Mouse (Mus musculus) heart, embryonic 11.5 days (tissue): Measurements from ENCODE around the gene 1700001K19Rik. TPM values are rescaled to one million over a fixed set of nuclear protein-coding genes. Genes with fewer than 3 reads are reported as not detected.
"Not testable (repeated sequence)": the region's sequence is repeated elsewhere in the genome, so short reads cannot be mapped to it uniquely, and the experiment has no call there.

ENCODE experiments used
- ATAC-seq: fragments of 200-750 bp; cut with Nextera tagmentation; replicated peaks from 2 replicates; pipeline ENCODE4 v1.8.0; 2017; ENCODE audit warnings: moderate library complexity; ENCODE audit not compliant: insufficient number of reproducible peaks, low FRiP score, low TSS enrichment
- H3K27ac ChIP-seq: fragments of 300-500 bp; sonication (generic); 2 replicates; pipeline ENCODE4 v1.5.1; 2014; ENCODE audit warnings: mild to moderate bottlenecking, low read depth, low read length
- H3K27me3 ChIP-seq: fragments of 300-500 bp; sonication (generic); 2 replicates; pipeline ENCODE4 v1.6.1; 2014; ENCODE audit warnings: mild to moderate bottlenecking, low read length, mixed read lengths; ENCODE audit not compliant: control insufficient read depth, insufficient read depth
- H3K36me3 ChIP-seq: fragments of 300-500 bp; sonication (generic); 2 replicates; pipeline ENCODE4 v1.6.1; 2014; ENCODE audit warnings: mild to moderate bottlenecking, low read length, moderate library complexity, mixed read lengths; ENCODE audit not compliant: control insufficient read depth, insufficient read depth
- H3K4me1 ChIP-seq: fragments of 300-500 bp; sonication (generic); 2 replicates; pipeline ENCODE4 v1.6.1; 2014; ENCODE audit warnings: low read length; ENCODE audit not compliant: control insufficient read depth, insufficient read depth
- H3K4me2 ChIP-seq: fragments of 300-500 bp; sonication (generic); 2 replicates; pipeline ENCODE4 v1.6.1; 2014; ENCODE audit warnings: mild to moderate bottlenecking, moderate library complexity
- H3K4me3 ChIP-seq: fragments of 300-500 bp; sonication (generic); 2 replicates; pipeline ENCODE4 v1.5.1; 2014; ENCODE audit warnings: low read depth, low read length
- H3K9ac ChIP-seq: fragments of 300-500 bp; sonication (generic); 2 replicates; pipeline ENCODE4 v1.6.1; 2014; ENCODE audit warnings: mild to moderate bottlenecking, low read depth, low read length, moderate library complexity
- H3K9me3 ChIP-seq: fragments of 300-500 bp; sonication (generic); replicated peaks from 2 replicates; pipeline ENCODE4 v1.6.1; 2016; ENCODE audit warnings: low read length; ENCODE audit not compliant: control insufficient read depth
- WGBS: fragments of 180-500 bp; shearing (Covaris S2); extraction: QIAGEN DNeasy Blood & Tissue Kit; methylation state at CpG from one replicate; pipeline ENCODE4 v1.1.7; 2014; ENCODE audit not compliant: insufficient replicate concordance; 5-methylcytosine and 5-hydroxymethylcytosine counted together
- polyA plus RNA-seq: library from polyadenylated mRNA; unstranded; fragments of >200 nt; fragmentation: Nextera tagmentation; extraction: Ambion mirVana; gene quantifications from 2 replicates; pipeline ENCODE4 v1.2.1, GENCODE M21; 2014

The 1700001K19Rik gene
- polyA plus RNA-seq, 1 experiment from 2014 or later, result 0.23 TPM

DNA sequence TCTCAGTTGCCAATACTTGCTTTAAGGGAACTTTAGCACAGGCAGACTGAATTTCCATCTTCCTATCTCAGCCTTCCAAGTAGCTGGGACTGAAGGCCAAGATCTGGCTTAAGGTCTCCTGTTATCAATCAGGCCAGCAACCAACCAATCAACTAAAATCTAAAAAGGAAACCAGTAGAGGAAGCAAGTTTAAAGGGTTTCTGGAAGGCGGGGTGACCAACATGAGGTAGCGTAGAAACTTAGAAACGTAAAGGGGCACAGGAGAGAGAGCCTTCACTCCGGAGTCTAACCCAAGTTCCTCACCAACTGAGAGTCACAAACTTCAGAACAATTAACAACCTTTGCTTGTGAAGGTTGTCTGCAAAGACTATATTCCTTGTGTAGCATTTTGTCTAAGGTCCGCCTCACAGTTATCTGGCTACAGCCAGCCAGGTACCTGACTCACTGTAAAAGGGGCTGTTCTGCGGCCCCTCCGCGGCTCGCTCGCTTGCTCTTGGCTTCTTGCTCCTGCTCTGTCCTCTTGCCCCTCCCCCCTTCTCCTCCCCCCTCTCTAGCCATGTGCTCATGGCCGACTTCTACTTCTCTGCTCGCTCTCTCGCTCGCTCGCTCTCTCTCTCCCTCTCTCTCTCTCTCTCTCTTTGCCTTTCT, 16.2 kb upstream of the 1700001K19Rik start:
- Histone ChIP-seq H3K27me3 (no peaks in the 10 kb centered on the region), H3K36me3 (peaks cover 4% of the 10 kb centered on the region; the same call in 1 of the 2 replicates), H3K27ac (peak overlapping the region; percentile 41; the same call in 1 of the 2 replicates), H3K4me3 (peak overlapping the region; percentile 5; the same call in 1 of the 2 replicates), H3K9ac (peak overlapping the region; percentile 58), H3K4me2 (peak overlapping the region; percentile 45), H3K9me3 (no peaks in the 10 kb centered on the region), H3K4me1 (peaks cover 28% of the 10 kb centered on the region)
- no peak for ATAC-seq
- 24% methylated on average over 15 of the region's 15 CpGs for WGBS

DNA sequence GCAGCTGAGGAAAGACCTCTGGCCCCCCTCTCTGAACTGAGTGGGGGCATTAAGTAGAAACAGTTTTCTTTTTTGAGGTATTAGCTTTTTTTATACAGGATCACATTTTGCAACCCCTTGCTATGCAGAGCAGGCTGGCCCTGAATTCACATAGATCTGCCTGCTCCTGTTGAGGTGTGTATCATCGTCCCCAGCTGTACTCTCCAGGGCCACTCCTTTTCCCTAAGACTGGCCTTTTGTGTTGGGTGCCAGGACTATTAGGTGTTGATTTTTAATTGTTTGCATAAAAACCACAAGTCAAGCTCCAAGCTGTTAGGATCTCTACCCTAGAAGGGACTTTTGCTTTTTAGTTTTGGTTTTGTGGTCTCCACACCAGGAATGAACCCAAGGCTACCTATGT, 15.7 kb upstream of the 1700001K19Rik start:
- H3K9me3 ChIP-seq, result no peaks in the 10 kb centered on the region
- peak overlapping the region; percentile 58; the same call in 1 of the 2 replicates for H3K9ac ChIP-seq
- H3K4me3 ChIP-seq, result no peak overlapping the region
- ATAC-seq, result no peak
- H3K4me2 ChIP-seq, result 0 out of 2 replicates have a peak overlapping the region, but pooled peaks have one; percentile 45
- no peaks in the 10 kb centered on the region for H3K27me3 ChIP-seq
- WGBS, result 77% methylated on average over 1 of the region's 1 CpGs
- peaks cover 4% of the 10 kb centered on the region; the same call in 1 of the 2 replicates for H3K36me3 ChIP-seq
- no peak overlapping the region for H3K27ac ChIP-seq
- H3K4me1 ChIP-seq, result peaks cover 24% of the 10 kb centered on the region

DNA sequence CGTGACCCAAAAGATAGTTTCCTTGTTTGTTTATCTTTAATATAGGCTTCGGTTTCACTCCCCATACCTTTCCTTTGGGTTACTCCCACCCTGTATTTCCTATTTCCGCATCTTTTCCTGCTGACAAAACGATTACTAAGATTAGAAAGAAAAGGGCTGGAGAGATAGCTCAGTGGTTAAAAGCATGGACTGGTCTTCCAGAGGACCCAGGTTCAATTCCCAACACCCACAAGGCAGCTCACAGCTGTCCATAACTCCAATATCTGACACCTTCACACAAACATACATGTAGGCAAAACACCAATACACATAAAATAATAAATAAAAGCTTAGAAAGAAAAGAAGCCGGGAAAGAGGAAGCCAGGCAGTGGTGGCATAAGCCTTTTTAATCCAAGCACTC, 15.0 kb upstream of the 1700001K19Rik start:
- Histone ChIP-seq H3K4me1 (peaks cover 24% of the 10 kb centered on the region), H3K4me2 (peak overlapping the region; percentile 88; the same call in 1 of the 2 replicates), H3K9me3 (no peaks in the 10 kb centered on the region), H3K27me3 (no peaks in the 10 kb centered on the region), H3K4me3 (no peak overlapping the region), H3K9ac (no peak overlapping the region), H3K27ac (no peak overlapping the region), H3K36me3 (peaks cover 9% of the 10 kb centered on the region; the same call in 1 of the 2 replicates)
- no peak for ATAC-seq
- 58% methylated on average over 5 of the region's 5 CpGs for WGBS

DNA sequence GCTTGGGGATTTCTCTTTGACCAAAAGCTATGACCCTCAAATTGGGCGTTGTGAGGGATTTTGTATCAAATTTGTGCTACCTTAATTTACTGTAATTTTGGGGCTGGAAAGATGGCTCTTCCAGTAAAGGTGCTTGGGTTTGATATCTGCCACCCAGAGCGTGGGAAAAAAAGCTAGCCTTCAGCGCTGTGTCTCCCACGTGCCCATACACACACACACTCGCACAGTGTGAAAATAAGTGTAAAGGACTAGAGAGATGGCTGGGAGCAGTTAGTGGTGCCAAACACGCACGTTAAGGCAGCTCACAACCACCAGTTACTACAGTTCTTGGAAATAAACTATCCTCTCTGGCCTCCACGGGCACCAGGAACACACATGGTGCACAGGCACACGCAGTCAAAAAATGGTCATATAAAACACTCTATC, 14.6 kb upstream of the 1700001K19Rik start:
- peak overlapping the region; percentile 88 for H3K4me2 ChIP-seq
- no peak for ATAC-seq
- H3K4me1 ChIP-seq, result peaks cover 24% of the 10 kb centered on the region
- no peaks in the 10 kb centered on the region for H3K27me3 ChIP-seq
- peak overlapping the region; percentile 83 for H3K4me3 ChIP-seq
- 47% methylated on average over 9 of the region's 9 CpGs for WGBS
- peak overlapping the region; percentile 94 for H3K9ac ChIP-seq
- H3K36me3 ChIP-seq, result peaks cover 9% of the 10 kb centered on the region; the same call in 1 of the 2 replicates
- H3K27ac ChIP-seq, result peak overlapping the region; percentile 89
- no peaks in the 10 kb centered on the region for H3K9me3 ChIP-seq

DNA sequence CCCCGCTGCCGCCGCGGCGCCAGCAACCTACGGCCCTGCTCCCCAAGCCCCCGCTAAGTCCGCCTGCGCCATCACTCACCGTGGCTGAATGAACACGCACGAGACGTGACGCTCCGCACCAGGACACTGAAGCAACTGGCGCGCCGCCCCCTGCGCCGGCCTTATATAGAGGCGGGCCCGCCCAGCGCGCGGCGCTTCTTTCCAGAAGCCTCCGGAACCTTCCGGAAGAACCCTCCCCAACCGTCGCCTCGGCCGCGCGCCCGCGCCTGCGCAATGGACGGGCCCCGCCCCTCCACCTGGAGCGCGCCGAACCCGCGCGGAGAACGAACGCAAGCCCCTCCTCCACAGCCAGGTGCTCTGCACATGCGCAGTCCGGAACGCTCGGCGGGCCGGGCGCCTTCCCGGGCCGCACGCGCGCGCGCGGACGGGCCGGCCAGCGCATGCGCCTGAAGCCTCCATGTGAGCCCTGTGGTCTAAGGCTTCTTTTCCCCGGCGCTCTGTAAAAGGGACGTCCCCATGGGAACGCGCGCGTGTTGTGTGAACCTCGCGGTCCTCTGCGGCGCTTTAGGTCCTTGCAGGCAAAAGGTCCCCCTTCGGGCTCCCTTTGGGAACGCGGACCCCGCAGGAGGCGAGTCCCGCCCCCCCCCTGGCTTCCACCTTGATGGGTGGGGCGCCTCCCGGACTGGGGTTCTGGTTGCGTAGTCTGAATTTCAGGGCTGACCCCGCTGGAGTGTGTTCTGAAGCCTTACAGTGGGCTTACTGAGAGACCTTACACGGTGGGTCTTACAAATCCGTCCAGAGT, 14.0 kb upstream of the 1700001K19Rik start:
- peak overlapping the region; percentile 83 for H3K4me3 ChIP-seq
- H3K4me2 ChIP-seq, result peak overlapping the region; percentile 88
- H3K27me3 ChIP-seq, result no peaks in the 10 kb centered on the region
- peak; percentile 94 for ATAC-seq
- H3K9me3 ChIP-seq, result no peaks in the 10 kb centered on the region
- H3K4me1 ChIP-seq, result peaks cover 18% of the 10 kb centered on the region
- under 1% methylated on average over 89 of the region's 89 CpGs for WGBS
- peak overlapping the region; percentile 94 for H3K9ac ChIP-seq
- peak overlapping the region; percentile 90 for H3K27ac ChIP-seq
- H3K36me3 ChIP-seq, result peaks cover 14% of the 10 kb centered on the region

DNA sequence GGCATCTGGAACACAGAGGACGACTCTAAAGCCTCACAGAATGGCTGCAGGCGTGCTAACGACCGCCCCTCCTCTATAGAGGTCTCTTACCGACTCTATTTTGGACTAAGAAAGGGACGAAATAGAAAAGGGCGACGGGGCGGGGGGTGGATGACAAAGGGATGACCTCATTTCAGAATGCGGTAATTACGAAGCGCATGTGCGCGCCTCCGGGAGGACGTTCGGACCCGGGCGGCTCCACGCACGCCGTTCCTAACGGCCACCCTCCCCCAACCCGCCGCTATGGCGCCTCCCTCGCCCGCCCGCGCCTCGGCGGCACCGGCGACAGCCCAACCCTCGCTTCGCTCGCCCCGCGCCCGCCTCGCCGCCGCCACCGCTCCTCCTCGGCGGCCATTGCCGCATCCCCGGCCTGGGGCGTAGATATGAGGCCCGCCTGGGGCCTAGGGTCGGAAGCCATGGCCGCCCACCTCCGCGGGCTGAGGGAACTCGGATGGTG, 13.3 kb upstream of the 1700001K19Rik start:
- H3K9me3 ChIP-seq, result no peaks in the 10 kb centered on the region
- H3K27me3 ChIP-seq, result no peaks in the 10 kb centered on the region
- H3K27ac ChIP-seq, result peak overlapping the region; percentile 90
- H3K4me1 ChIP-seq, result peaks cover 18% of the 10 kb centered on the region
- WGBS, result under 1% methylated on average over 54 of the region's 55 CpGs
- H3K36me3 ChIP-seq, result peaks cover 15% of the 10 kb centered on the region
- ATAC-seq, result peak; percentile 53
- H3K9ac ChIP-seq, result peak overlapping the region; percentile 94
- peak overlapping the region; percentile 83 for H3K4me3 ChIP-seq
- H3K4me2 ChIP-seq, result peak overlapping the region; percentile 71

DNA sequence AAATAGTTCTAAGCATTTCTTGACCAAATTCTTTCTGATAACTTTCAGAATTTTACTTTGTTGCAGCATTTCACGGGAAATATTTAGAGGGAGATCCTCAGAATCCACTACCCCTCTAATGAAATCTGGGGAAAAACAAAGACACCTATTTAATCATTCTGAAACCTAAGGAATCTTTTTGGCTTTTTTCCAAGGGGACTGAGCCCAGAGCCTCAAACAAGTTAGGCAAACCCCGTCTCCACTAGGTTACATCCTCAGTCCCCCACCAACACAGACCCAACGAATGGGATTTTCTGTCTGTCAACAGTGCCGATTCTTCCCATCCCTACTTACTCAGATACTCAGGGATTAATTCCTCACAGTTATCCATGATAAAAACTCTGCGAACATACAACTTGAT, 11.0 kb upstream of the 1700001K19Rik start:
- Histone ChIP-seq H3K4me1 (peaks cover 13% of the 10 kb centered on the region), H3K36me3 (peaks cover 34% of the 10 kb centered on the region)
- not testable (repeated sequence) for ATAC-seq

DNA sequence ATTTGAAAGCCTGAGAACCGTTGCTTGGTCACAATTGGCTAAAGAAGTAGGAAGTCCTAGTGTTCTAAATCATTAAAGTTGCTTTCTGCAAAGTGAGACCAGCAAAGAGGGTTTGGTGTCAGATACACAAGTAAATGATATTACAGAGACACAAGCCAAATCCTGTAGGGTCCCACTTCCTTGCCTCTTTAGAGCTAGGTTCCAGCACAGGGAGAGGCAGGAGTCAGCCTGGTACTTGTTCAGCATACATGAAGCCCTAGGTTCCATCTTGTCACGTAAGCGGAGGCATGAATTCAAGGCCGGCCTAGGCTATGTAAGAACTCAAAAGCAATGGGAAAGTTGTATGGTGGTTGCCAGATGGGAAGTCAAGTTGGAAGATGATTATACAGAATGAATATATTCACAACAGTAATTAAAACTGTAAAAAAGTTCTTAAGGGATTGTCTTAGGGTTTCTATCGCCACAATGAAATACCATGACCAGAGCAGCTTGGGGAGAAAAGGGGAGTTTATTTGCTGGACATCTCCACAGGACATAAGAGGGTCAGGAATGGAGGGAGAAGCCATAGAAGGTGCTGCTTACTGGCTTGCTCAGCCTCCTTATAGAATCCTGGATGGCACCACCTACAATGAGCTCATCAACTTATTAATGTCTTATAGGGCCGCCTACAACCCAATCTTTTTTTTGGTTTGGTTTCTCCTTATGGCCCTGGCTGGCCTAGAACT, 7.7 kb upstream of the 1700001K19Rik start:
- no peak for ATAC-seq
- Histone ChIP-seq H3K4me1 (peaks cover 16% of the 10 kb centered on the region), H3K4me2 (no peak overlapping the region), H3K9ac (no peak overlapping the region), H3K9me3 (no peaks in the 10 kb centered on the region), H3K27me3 (no peaks in the 10 kb centered on the region), H3K27ac (no peak overlapping the region), H3K4me3 (no peak overlapping the region), H3K36me3 (peaks cover 41% of the 10 kb centered on the region)
- WGBS, result 88% methylated on average over 6 of the region's 6 CpGs

More for the DNA sequence above, 11.0 kb upstream of the 1700001K19Rik start:
- H3K9me3 ChIP-seq, H3K27me3 ChIP-seq, H3K27ac ChIP-seq, H3K9ac ChIP-seq, H3K4me3 ChIP-seq, H3K4me2 ChIP-seq: not testable (repeated sequence)
- 79% methylated on average over 5 of the region's 5 CpGs for WGBS
